Mouse (Mus musculus): ENCODE data around the gene Soga3. TPM values are rescaled to one million over a fixed set of nuclear protein-coding genes. Genes with fewer than 3 reads are reported as not detected.

Gene Soga3
- not detected for polyA plus RNA-seq (2017; shearing (Covaris generic))

DNA sequence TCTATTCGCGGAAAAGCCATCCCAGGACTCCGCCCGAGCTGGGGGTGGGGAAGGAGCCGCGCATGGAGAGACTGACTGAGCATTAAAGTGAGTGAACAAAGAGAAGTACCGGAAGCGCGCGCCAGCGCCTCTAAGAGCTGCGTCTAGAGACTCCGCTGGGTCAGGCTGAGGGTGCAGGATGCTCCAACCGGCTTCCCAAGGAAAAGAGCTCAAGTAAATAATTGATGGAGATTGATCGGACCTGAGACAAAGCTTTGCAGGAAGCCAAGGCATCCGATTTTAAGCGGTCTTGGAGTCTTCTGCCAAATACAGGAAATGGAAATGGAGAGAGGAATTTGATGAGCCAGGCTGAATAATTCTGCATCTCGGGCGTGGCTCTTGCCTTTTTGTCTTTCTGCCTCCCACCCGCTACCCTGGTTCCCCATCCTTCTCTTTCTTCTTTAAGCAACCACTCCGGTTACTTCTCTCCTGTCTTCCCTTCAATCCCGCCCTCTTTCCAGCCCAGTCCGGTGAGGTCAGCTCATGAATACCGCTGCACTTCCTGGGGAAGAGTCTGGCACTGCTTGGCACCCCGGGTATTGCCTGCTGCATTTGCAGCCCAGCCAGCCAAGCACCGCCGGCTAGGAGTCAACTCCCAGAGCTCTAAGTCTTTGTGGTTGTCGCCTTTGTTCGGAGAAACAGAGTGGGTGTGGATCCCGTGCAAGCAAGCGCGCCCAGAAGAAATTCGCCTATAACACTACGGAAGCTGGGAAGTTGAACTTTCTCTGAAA is at the start of gene Soga3:
Gene Soga3 (plus strand): TSS at position 274 of the 770 bp plus-strand sequence.

DNA sequence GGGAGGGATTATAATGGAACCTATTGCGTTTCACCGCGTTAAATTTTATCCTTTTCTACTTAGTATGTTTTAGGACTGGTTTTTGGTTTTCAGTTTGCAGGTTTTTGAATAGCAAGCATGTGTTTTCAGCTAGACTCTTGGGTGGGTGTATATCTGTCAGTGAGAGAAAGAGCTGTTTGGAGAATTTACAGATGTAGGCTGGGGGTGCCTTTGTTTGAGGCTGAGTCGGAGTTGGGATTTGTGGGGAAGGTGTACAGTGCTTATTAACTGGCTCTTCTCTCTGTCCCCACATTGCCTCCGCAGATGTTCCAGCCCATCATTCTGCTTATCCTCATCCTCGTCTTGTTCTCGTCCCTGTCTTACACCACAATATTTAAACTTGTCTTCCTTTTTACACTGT is 55.0 kb downstream of the Soga3 start, which contains the start of gene Gm49353:
Gene Gm49353 (plus strand): TSS at position 313 of the 400 bp plus-strand sequence.

DNA sequence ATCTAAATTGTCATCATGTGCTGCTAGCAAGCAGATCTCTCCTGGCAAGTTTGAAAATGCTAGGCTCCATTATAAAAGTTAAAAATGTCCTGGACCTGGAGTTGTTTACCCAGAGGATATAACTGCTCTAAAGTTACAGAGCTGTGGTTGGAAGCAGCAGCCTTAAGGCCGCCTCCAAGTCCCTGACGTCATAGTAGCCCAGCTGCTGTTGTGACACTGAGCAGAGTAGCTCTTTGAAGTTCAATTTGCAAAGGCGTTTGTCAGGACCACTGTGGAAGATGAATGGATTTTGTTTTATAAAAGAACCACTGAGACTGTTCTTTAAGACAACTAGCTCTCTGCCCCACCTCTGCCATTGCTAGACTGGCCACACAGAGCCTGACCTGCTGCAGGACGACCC is 67.8 kb downstream of the Soga3 start, which contains the start of gene 9330159F19Rik:
Gene 9330159F19Rik (plus strand): TSS at position 154 of the 400 bp plus-strand sequence.

Other genes starting within 250 kb of the Soga3 start
- gene 2310057J18Rik, start 157.5 kb upstream of the Soga3 start, polyA plus RNA-seq (2017; shearing (Covaris generic)): not detected
- not detected for gene Gm49353, start 55.1 kb downstream of the Soga3 start, polyA plus RNA-seq (2017; shearing (Covaris generic))
- not detected for gene 9330159F19Rik, start 67.8 kb downstream of the Soga3 start, polyA plus RNA-seq (2017; shearing (Covaris generic))
- gene Echdc1, start 169.3 kb downstream of the Soga3 start, polyA plus RNA-seq (2017; shearing (Covaris generic)): 21.3 TPM
- gene Rnf146, start 218.6 kb downstream of the Soga3 start, polyA plus RNA-seq (2017; shearing (Covaris generic)): 86.8 TPM